Mouse (Mus musculus) hindbrain, embryonic 13.5 days (tissue): ENCODE results near the gene Pafah2. TPM values are rescaled to one million over a fixed set of nuclear protein-coding genes. Genes with fewer than 3 reads are reported as not detected.

Source experiments
- ATAC-seq: fragments of 200-750 bp; cut with Nextera tagmentation; 2 replicates; pipeline ENCODE4 v1.8.0; 2017; ENCODE audit warnings: moderate TSS enrichment; ENCODE audit not compliant: low FRiP score
- H3K27ac ChIP-seq: fragments of 300-500 bp; sonication (generic); 2 replicates; pipeline ENCODE4 v1.5.1; 2015; ENCODE audit warnings: inconsistent platforms, mild to moderate bottlenecking, moderate library complexity
- H3K27me3 ChIP-seq: fragments of 300-500 bp; sonication (generic); 2 replicates; pipeline ENCODE4 v1.6.1; 2015; ENCODE audit warnings: mild to moderate bottlenecking, inconsistent platforms
- H3K36me3 ChIP-seq: fragments of 300-500 bp; sonication (generic); 2 replicates; pipeline ENCODE4 v1.6.1; 2015; ENCODE audit warnings: mild to moderate bottlenecking, inconsistent platforms
- H3K4me1 ChIP-seq: fragments of 300-500 bp; sonication (generic); replicated peaks from 2 replicates; pipeline ENCODE4 v1.6.1; 2015; ENCODE audit warnings: inconsistent platforms
- H3K4me2 ChIP-seq: fragments of 300-500 bp; sonication (generic); 2 replicates; pipeline ENCODE4 v1.6.1; 2015; ENCODE audit warnings: inconsistent platforms, mild to moderate bottlenecking, moderate library complexity
- H3K4me3 ChIP-seq: fragments of 300-500 bp; sonication (generic); 2 replicates; pipeline ENCODE4 v1.5.1; 2015; ENCODE audit warnings: mild to moderate bottlenecking, inconsistent platforms
- H3K9ac ChIP-seq: fragments of 300-500 bp; sonication (generic); 2 replicates; pipeline ENCODE4 v1.6.1; 2015; ENCODE audit warnings: mild to moderate bottlenecking, inconsistent platforms
- H3K9me3 ChIP-seq: fragments of 300-500 bp; sonication (generic); 2 replicates; pipeline ENCODE4 v1.6.1; 2016; ENCODE audit warnings: inconsistent platforms
- WGBS: fragments of 180-500 bp; shearing (Covaris S2); methylation state at CpG from one replicate; pipeline ENCODE4 v1.1.7; 2015; 5-methylcytosine and 5-hydroxymethylcytosine counted together
- polyA plus RNA-seq: library from polyadenylated mRNA; unstranded; fragments of >200 nt; fragmentation: Nextera tagmentation; extraction: Ambion mirVana; gene quantifications from 2 replicates; pipeline ENCODE4 v1.2.1, GENCODE M21; 2015

Pafah2 gene
- polyA plus RNA-seq, 1 experiment from 2014 or later: 7.8 TPM

- no peaks in the 10 kb centered on the region for H3K27me3 ChIP-seq
- H3K27ac ChIP-seq: peak overlapping the region; percentile 35; the same call in 1 of the 2 replicates
- H3K9me3 ChIP-seq: no peaks in the 10 kb centered on the region
- peaks cover 12% of the 10 kb centered on the region for H3K4me1 ChIP-seq
- no peaks in the 10 kb centered on the region for H3K36me3 ChIP-seq
- H3K9ac ChIP-seq: no peak overlapping the region
- ATAC-seq: no peak
- H3K4me2 ChIP-seq: no peak overlapping the region
- H3K4me3 ChIP-seq: no peak overlapping the region
- WGBS: 26% methylated on average over 7 of the region's 7 CpGs
These were observed 40.1 kb downstream of the Pafah2 start for GRCm38 (mm10) chr4:134436185-134436584.

GRCm38 (mm10) chr4:134436659-134437058 lies 40.5 kb downstream of the Pafah2 start:
- WGBS: 68% methylated on average over 10 of the region's 10 CpGs
- H3K27me3 ChIP-seq: no peaks in the 10 kb centered on the region
- no peak overlapping the region for H3K4me3 ChIP-seq
- no peaks in the 10 kb centered on the region for H3K9me3 ChIP-seq
- H3K4me1 ChIP-seq: peaks cover 9% of the 10 kb centered on the region
- H3K27ac ChIP-seq: 0 out of 2 replicates have a peak overlapping the region, but pooled peaks have one; percentile 30
- ATAC-seq: no peak
- no peaks in the 10 kb centered on the region for H3K36me3 ChIP-seq
- no peak overlapping the region for H3K4me2 ChIP-seq
- H3K9ac ChIP-seq: no peak overlapping the region

- WGBS: 78% methylated on average over 3 of the region's 3 CpGs
- Histone ChIP-seq H3K9me3 (no peaks in the 10 kb centered on the region), H3K9ac (no peak overlapping the region), H3K4me3 (no peak overlapping the region), H3K27ac (no peak overlapping the region), H3K4me2 (no peak overlapping the region), H3K36me3 (no peaks in the 10 kb centered on the region), H3K4me1 (peaks cover 5% of the 10 kb centered on the region), H3K27me3 (no peaks in the 10 kb centered on the region)
- ATAC-seq: no peak
These were observed 43.0 kb downstream of the Pafah2 start for GRCm38 (mm10) chr4:134439119-134439518.

DNA sequence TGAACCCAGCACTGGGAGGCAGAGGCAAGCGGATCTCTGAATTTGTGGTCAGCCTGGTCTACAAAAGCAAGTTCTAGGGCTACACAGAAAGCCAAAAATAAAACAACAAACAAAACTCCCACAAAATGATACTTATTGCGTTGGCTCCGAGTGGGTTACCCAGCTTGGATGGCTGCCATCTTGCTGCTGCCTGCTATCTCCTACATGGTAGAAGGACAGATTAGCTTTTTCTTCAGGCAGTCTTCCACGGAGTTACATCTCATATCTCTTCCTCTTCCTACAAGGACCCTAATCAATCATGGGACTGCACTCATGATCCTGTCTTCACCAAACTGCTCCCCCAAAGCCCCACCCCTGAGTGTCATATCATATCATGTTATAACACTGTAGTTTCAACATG lies 43.8 kb downstream of the Pafah2 start:
- Histone ChIP-seq H3K27ac (no peak overlapping the region), H3K36me3 (no peaks in the 10 kb centered on the region), H3K4me1 (peaks cover 5% of the 10 kb centered on the region), H3K4me2 (no peak overlapping the region), H3K9me3 (no peaks in the 10 kb centered on the region), H3K9ac (no peak overlapping the region), H3K27me3 (no peaks in the 10 kb centered on the region), H3K4me3 (no peak overlapping the region)
- ATAC-seq: no peak
- WGBS: 92% methylated on average over 4 of the region's 4 CpGs

- H3K9ac ChIP-seq: no peak overlapping the region
- H3K36me3 ChIP-seq: no peaks in the 10 kb centered on the region
- peaks cover 13% of the 10 kb centered on the region for H3K4me1 ChIP-seq
- H3K27me3 ChIP-seq: no peaks in the 10 kb centered on the region
- 87% methylated on average over 4 of the region's 4 CpGs for WGBS
- no peak overlapping the region for H3K4me2 ChIP-seq
- ATAC-seq: no peak
- H3K27ac ChIP-seq: no peak overlapping the region
- H3K9me3 ChIP-seq: no peaks in the 10 kb centered on the region
- H3K4me3 ChIP-seq: no peak overlapping the region
These were observed 46.1 kb downstream of the Pafah2 start for GRCm38 (mm10) chr4:134442216-134442615.

DNA sequence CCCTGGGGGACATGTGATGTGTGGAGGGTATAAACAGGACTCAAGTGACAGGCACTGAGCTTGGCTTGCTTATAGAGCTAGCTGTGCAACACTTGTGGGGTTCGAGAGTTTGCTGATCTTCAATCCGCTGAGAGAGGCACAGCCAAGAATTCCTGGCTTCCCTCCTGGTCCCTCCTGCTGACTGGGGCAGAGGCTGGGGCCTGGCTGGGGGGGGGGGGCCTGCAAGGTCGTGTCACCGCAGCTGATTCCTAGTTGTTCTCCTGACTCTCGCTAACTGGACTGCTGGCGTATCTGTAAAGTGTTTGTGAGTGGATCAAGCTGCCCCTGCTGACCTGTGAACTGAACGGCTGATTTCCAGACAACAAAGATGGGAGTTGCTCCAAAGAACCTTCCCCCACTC lies 47.5 kb downstream of the Pafah2 start:
- no peaks in the 10 kb centered on the region for H3K27me3 ChIP-seq
- no peak overlapping the region for H3K4me3 ChIP-seq
- 45% methylated on average over 7 of the region's 7 CpGs for WGBS
- no peak overlapping the region for H3K9ac ChIP-seq
- peaks cover 21% of the 10 kb centered on the region for H3K4me1 ChIP-seq
- H3K36me3 ChIP-seq: no peaks in the 10 kb centered on the region
- no peak for ATAC-seq
- H3K4me2 ChIP-seq: no peak overlapping the region
- H3K9me3 ChIP-seq: no peaks in the 10 kb centered on the region
- no peak overlapping the region for H3K27ac ChIP-seq

DNA sequence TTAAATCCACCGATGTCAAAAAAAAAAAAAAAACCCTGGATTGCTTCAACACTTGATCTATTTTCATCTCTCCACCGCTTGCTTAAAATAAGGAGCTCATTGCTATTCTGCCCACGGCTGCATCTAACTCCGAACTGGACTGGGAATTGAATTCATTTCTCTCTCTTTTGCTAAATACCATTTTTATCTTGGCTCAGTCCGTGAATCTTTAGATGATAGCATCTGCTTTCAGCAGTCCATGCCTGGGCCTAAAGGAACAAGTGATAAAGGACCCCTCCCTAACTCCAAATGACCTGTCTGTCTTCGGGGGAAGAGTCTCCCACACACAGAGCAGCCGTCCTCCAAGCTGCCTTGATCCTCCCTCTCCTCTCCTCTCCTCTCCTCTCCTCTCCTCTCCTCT lies 48.8 kb downstream of the Pafah2 start:
- H3K9me3 ChIP-seq: no peaks in the 10 kb centered on the region
- no peak overlapping the region for H3K4me2 ChIP-seq
- WGBS: 52% methylated on average over 7 of the region's 7 CpGs
- ATAC-seq: no peak
- peak overlapping the region; percentile 58; the same call in 1 of the 2 replicates for H3K27ac ChIP-seq
- no peak overlapping the region for H3K4me3 ChIP-seq
- peaks cover 34% of the 10 kb centered on the region for H3K4me1 ChIP-seq
- no peaks in the 10 kb centered on the region for H3K27me3 ChIP-seq
- no peaks in the 10 kb centered on the region for H3K36me3 ChIP-seq
- no peak overlapping the region for H3K9ac ChIP-seq

DNA sequence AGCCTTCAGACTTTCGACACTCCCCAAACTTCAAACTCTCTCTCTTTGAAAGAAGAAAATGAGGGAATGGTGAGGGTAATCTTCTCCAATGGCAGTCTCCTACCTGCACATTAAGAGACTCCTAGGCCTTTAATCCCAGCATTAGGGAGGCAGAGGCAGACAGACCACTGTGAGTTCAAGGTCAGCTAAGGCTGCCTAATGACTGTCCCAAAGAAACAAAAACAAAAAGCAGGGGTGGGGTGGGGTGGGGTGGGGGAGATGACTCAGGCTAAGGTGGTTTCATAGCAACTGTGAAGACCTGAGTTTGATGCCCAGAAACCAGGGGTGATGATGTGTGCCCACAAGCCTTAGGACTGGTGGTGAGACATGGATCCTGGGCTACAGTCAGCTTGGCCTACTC lies 49.4 kb downstream of the Pafah2 start:
- 0 out of 2 replicates have a peak overlapping the region, but pooled peaks have one; percentile 40 for H3K27ac ChIP-seq
- H3K36me3 ChIP-seq: no peaks in the 10 kb centered on the region
- no peak overlapping the region for H3K4me3 ChIP-seq
- no peak overlapping the region for H3K4me2 ChIP-seq
- ATAC-seq: no peak
- no peaks in the 10 kb centered on the region for H3K27me3 ChIP-seq
- no peaks in the 10 kb centered on the region for H3K9me3 ChIP-seq
- H3K4me1 ChIP-seq: peaks cover 40% of the 10 kb centered on the region
- H3K9ac ChIP-seq: no peak overlapping the region
- whole genome bisulfite sequencing: 70% methylated on average over 1 of the region's 1 CpGs

GRCm38 (mm10) chr4:134447966-134448365 lies 51.8 kb downstream of the Pafah2 start:
- H3K27ac ChIP-seq: no peak overlapping the region
- 55% methylated on average over 23 of the region's 23 CpGs for whole genome bisulfite sequencing
- H3K4me2 ChIP-seq: no peak overlapping the region
- no peaks in the 10 kb centered on the region for H3K36me3 ChIP-seq
- H3K9ac ChIP-seq: no peak overlapping the region
- H3K4me3 ChIP-seq: no peak overlapping the region
- H3K27me3 ChIP-seq: no peaks in the 10 kb centered on the region
- H3K9me3 ChIP-seq: no peaks in the 10 kb centered on the region
- H3K4me1 ChIP-seq: peaks cover 51% of the 10 kb centered on the region
- no peak for ATAC-seq

DNA sequence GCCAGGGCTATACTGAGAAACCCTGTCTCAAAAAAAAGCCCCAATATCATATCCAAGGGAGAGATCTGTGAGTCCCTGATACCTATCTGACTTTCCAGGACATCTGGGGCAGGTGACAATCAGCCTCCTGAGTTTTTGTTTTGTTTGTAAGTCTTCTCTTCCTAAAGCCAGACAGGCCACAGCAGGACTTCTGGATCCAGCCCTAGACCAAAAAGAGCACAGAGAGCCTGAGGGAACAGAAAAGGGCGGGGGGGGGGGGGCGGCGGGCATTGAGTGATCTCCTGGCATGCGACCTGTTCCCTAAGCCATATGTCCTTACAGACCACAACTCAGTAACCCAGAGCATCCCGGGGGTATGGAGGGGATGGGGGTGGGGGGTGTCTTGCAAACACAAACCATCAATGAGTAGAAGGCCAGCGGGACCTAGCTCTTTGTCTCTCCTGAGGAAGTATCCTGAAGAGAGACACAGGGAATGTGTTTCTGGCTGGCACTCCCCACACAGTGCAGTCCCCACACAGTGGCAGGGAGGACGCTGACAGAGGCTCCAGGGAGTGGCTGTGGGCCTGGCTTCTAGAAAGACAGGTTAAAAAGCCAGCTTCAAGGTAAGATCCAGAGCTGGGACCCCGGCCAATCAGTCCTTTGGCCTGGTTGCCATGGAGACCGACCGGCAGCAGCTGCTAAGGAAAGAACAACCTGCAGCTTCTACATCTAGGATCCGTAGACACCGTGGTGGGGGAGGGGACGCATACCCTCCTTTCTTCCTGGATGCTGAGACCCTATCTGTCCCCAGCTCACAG lies 53.7 kb downstream of the Pafah2 start:
- 0 out of 2 replicates have a peak, but pooled peaks cover 8% of the 10 kb centered on the region for H3K27me3 ChIP-seq
- 13% methylated on average over 13 of the region's 13 CpGs for WGBS
- H3K4me1 ChIP-seq: peaks cover 60% of the 10 kb centered on the region
- ATAC-seq: peak; percentile 80
- H3K9me3 ChIP-seq: no peaks in the 10 kb centered on the region
- H3K27ac ChIP-seq: peak overlapping the region; percentile 98
- H3K9ac ChIP-seq: peak overlapping the region; percentile 67
- H3K36me3 ChIP-seq: no peaks in the 10 kb centered on the region
- H3K4me3 ChIP-seq: no peak overlapping the region
- H3K4me2 ChIP-seq: peak overlapping the region; percentile 32

DNA sequence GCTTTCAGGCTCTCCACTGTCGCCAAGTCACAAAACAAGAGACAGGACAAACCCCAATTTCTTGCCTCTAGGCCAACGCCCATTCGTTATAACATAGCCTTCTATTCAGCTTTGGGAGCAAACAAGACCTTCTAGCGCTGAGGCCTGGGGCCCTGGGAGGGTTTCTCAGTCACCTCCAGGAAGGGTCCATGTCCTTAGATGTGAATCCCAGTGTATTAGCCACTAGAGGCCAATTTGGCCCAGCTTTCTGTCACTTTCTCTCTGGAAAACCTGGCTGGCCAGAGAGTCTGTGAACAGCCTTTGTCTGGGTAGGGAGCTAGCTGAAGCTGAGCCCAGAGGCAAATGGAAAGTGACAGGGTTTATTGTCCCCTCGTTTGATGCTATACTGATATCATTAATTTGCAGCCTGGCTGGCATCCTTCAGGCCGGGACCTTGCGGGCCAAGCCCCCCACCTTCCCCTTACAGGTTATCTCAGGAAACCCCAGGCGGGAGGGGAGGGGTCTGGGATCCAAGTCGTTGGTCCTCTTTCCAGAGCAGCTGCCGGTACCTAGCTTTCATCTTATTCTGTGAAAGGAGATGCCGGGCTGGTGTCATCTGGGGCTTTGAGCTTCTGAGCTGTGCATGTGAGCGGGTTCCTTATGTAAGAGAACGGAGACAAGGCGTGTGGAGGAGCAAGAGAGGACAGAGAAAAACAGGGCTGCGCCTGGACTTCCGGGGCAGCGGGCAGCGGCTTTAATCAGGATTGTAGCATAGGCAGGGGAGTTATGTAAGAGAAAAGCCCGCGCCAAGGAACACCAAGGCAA lies 54.5 kb downstream of the Pafah2 start:
- WGBS: 10% methylated on average over 20 of the region's 20 CpGs

DNA sequence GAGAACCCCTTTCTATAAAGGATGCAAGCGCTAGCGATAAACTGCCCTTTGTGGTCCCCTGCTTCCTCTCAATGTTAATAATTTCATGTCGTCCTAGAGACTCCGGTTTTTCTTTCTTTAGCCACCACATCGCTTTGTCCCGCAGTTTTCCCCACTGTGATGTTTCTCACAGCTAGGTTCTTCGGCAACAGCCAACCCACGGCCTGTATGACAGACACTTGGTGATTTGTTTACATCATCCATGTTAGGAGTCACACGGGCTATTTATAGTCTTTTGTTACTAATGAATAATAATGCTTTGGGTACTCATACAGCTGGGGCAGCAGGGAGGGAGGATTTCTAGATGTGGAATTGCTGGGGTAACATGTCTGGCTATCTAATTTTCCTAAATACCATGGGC lies 55.4 kb downstream of the Pafah2 start:
- ATAC-seq: no peak
- peak overlapping the region; percentile 32; the same call in 1 of the 2 replicates for H3K4me2 ChIP-seq
- H3K27ac ChIP-seq: peak overlapping the region; percentile 98
- WGBS: 40% methylated on average over 9 of the region's 9 CpGs
- H3K9me3 ChIP-seq: no peaks in the 10 kb centered on the region
- H3K36me3 ChIP-seq: no peaks in the 10 kb centered on the region
- H3K4me3 ChIP-seq: no peak overlapping the region
- peaks cover 48% of the 10 kb centered on the region for H3K4me1 ChIP-seq
- 0 out of 2 replicates have a peak, but pooled peaks cover 8% of the 10 kb centered on the region for H3K27me3 ChIP-seq
- H3K9ac ChIP-seq: peak overlapping the region; percentile 67; the same call in 1 of the 2 replicates

More for the DNA sequence above, 54.5 kb downstream of the Pafah2 start:
- Histone ChIP-seq H3K9ac (peak overlapping the region; percentile 67), H3K27me3 (0 out of 2 replicates have a peak, but pooled peaks cover 8% of the 10 kb centered on the region), H3K4me3 (no peak overlapping the region), H3K4me2 (peak overlapping the region; percentile 32), H3K9me3 (no peaks in the 10 kb centered on the region), H3K36me3 (no peaks in the 10 kb centered on the region), H3K27ac (peak overlapping the region; percentile 98), H3K4me1 (peaks cover 57% of the 10 kb centered on the region)
- peak; percentile 47; the same call in 1 of the 2 replicates for ATAC-seq
